34 mouse cellular contexts compared by ENCODE assay signal in genomic region chr9:95067037-95067436, GRCm38 (mm10).
"Had no signal": no experiment of that assay in that cellular context is flagged by ENCODE, and none has a peak within 500 bp of the region (broad histone marks: within the 10 kb centered on the region; RNA-seq: fewer than 3 reads in every experiment).

No protein-coding gene starts in this region.

- ATAC-seq: hindbrain, embryonic 16.5 days; hindbrain, postnatal 0 days; inflammation-experienced regulatory T-cells, adult 6 months; intestine, embryonic 15.5 days; intestine, embryonic 16.5 days; intestine, postnatal 0 days had no signal

- H3K4me1 ChIP-seq: heart, embryonic 10.5 days; heart, embryonic 12.5 days; heart, embryonic 13.5 days; heart, embryonic 15.5 days; intestine, embryonic 15.5 days had no signal

- DNase-seq: heart, postnatal 10 days; heart, postnatal 14 days; heart, postnatal 36 days; heart, postnatal 4 days; kidney, adult 11 months; kidney, adult 18-20 months; kidney, adult 2 months; kidney, adult 8-10 months; kidney, adult 9 months; kidney, postnatal 10 days; kidney, postnatal 14 days; kidney, postnatal 25 days; kidney, postnatal 36 days; kidney, postnatal 4 days; layer of hippocampus, adult 9-11 months; layer of hippocampus, postnatal 36 days had no signal

- H3K9me3 ChIP-seq: heart, embryonic 10.5 days; heart, embryonic 13.5 days; heart, embryonic 15.5 days; hindbrain, embryonic 12.5 days; hindbrain, embryonic 13.5 days; hindbrain, embryonic 15.5 days; intestine, embryonic 15.5 days had no signal

- H3K27ac ChIP-seq: heart, embryonic 10.5 days; heart, embryonic 13.5 days; heart, embryonic 15.5 days; hindbrain, embryonic 10.5 days; hindbrain, embryonic 12.5 days; hindbrain, embryonic 13.5 days; hindbrain, embryonic 14.5 days; hindbrain, embryonic 15.5 days; hindbrain, postnatal 0 days; intestine, embryonic 15.5 days; kidney, embryonic 15.5 days; kidney, postnatal 0 days; left cerebral cortex, adult 2 months had no signal

- H3K27me3 ChIP-seq: heart, embryonic 12.5 days; heart, embryonic 13.5 days; heart, embryonic 15.5 days; hindbrain, embryonic 12.5 days; hindbrain, embryonic 13.5 days; hindbrain, embryonic 15.5 days; intestine, embryonic 15.5 days; kidney, embryonic 15.5 days had no signal

- H3K4me2 ChIP-seq: heart, embryonic 12.5 days; heart, embryonic 13.5 days; heart, embryonic 15.5 days; hindbrain, embryonic 12.5 days; hindbrain, embryonic 13.5 days; hindbrain, embryonic 14.5 days; hindbrain, embryonic 15.5 days; intestine, embryonic 15.5 days; kidney, embryonic 15.5 days had no signal

- H3K36me3 ChIP-seq: heart, embryonic 10.5 days; heart, embryonic 12.5 days; heart, embryonic 13.5 days; heart, embryonic 15.5 days; hindbrain, embryonic 10.5 days; hindbrain, embryonic 12.5 days; hindbrain, embryonic 13.5 days; hindbrain, embryonic 15.5 days; intestine, embryonic 15.5 days; kidney, embryonic 15.5 days had no signal

- H3K4me3 ChIP-seq: heart, embryonic 10.5 days; heart, embryonic 12.5 days; heart, embryonic 13.5 days; heart, embryonic 15.5 days; hindbrain, embryonic 10.5 days; hindbrain, embryonic 12.5 days; hindbrain, embryonic 13.5 days; hindbrain, embryonic 15.5 days; intestine, embryonic 15.5 days; kidney, embryonic 15.5 days; left cerebral cortex, adult 2 months had no signal

- H3K9ac ChIP-seq: heart, embryonic 12.5 days; heart, embryonic 13.5 days; heart, embryonic 15.5 days; hindbrain, embryonic 12.5 days; hindbrain, embryonic 13.5 days; hindbrain, embryonic 14.5 days; hindbrain, embryonic 15.5 days; intestine, embryonic 15.5 days; kidney, embryonic 15.5 days had no signal
